Mouse (Mus musculus): ENCODE measurements around the gene Nanp. TPM values are rescaled to one million over a fixed set of nuclear protein-coding genes. Genes with fewer than 3 reads are reported as not detected.
A peak's percentile ranks its signal among the peaks of the same experiment; 100 is the strongest.

The Nanp gene
- 49.4 and 51.4 TPM in 2 replicates for polyA plus RNA-seq (2015; fragmentation: Nextera tagmentation; extraction: Ambion mirVana)

DNA sequence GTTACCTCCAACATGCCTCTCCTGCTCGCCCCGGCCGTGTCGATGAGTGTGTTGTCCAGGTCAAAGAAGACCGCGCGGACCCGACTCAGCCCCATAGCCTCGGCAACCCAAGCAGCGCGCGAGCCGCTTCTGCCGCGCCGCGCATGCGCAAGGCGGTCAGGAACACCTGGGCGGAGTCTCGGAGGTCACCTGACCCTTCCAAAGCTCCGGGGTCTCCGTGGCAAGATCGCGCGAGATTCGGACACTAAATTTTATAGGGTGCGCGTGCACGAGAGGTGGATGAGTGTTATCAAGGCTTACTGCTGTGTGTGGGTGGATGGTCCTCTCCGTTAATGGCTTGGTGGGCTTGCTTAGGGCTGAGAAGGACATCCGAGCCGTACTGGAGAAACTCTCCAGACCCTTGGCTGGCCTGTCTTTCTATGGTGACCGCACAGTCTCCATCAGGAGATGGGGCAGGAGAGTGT, at the start of gene Nanp, which contains the start of gene Ninl:
TSS of gene Nanp (minus strand) at position 167 of the 464 bp plus-strand sequence.
TSS of gene Ninl (minus strand) at position 151 of the 464 bp plus-strand sequence.
- Histone ChIP-seq H3K36me3 (peaks cover 4% of the 10 kb centered on the region; the same call in 1 of the 2 replicates), H3K27ac (peak within 1 kb of the TSS; percentile 81), H3K4me3 (peak within 1 kb of the TSS; percentile 93), H3K9me3 (no peaks in the 10 kb centered on the region), H3K9ac (peak within 1 kb of the TSS; percentile 99), H3K27me3 (no peaks in the 10 kb centered on the region), H3K4me1 (peaks cover 13% of the 10 kb centered on the region), H3K4me2 (replicated peaks) (peak within 1 kb of the TSS; percentile 76)
- peak; percentile 98 for ATAC-seq (ENCODE audit: low FRiP score, low read depth)
- WGBS: 2% methylated on average over 33 of the region's 34 CpGs

DNA sequence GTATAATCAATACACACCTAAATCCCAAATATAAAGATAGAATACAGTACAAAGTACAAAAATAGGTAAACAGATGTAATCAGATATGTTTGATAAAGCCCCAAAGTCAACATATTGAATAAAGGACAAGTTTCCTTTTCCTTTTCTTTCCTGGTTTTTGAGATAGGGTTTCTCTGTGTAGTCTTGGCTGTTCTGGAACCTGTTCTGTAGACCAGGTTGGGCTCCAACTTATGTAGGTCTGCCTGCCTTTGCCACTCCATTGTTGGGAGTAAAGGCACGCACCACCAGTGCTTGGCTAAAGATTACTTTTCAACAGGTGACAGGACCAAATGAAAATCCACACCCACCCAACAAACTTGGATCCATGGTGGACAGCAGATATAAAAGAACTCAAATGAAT, 17.4 kb upstream of the Nanp start:
- Histone ChIP-seq H3K9ac (no peak overlapping the region), H3K36me3 (no peaks in the 10 kb centered on the region), H3K27me3 (no peaks in the 10 kb centered on the region), H3K4me1 (no peaks in the 10 kb centered on the region), H3K9me3 (0 out of 2 replicates have a peak, but pooled peaks cover 3% of the 10 kb centered on the region), H3K27ac (no peak overlapping the region), H3K4me3 (no peak overlapping the region), H3K4me2 (replicated peaks) (no peak overlapping the region)
- WGBS: 65% methylated on average over 1 of the region's 1 CpGs
- no peak for ATAC-seq (ENCODE audit: low FRiP score, low read depth)

DNA sequence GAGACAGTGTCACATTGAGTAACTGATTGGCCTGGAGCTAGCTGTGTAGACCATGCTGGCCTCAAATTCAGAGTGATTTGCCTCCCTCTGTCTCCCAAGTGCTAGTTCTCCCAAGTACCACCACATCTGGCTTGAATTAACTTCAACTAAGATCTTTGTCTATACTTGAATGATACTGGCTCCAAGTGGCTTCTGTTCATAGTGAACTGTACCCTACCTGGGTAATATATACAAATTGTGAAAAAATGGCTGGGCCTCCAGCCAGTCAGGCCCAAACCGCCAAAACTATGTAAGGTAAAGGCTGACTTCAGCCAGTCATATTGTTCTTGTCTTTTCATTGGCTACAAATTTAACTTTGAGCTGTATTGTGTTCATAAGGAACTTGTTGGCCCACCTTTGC, 1.2 kb upstream of the Nanp start:
- peaks cover 13% of the 10 kb centered on the region for H3K4me1 ChIP-seq
- ATAC-seq (ENCODE audit: low FRiP score, low read depth): no peak
- no peaks in the 10 kb centered on the region for H3K36me3 ChIP-seq
- H3K4me3 ChIP-seq: no peak overlapping the region
- no peaks in the 10 kb centered on the region for H3K27me3 ChIP-seq
- no peak overlapping the region for H3K4me2 ChIP-seq (replicated peaks)
- no peak overlapping the region for H3K9ac ChIP-seq
- no peak overlapping the region for H3K27ac ChIP-seq
- WGBS: 84% methylated on average over 1 of the region's 1 CpGs
- no peaks in the 10 kb centered on the region for H3K9me3 ChIP-seq

- no peaks in the 10 kb centered on the region for H3K9me3 ChIP-seq
- no peaks in the 10 kb centered on the region for H3K27me3 ChIP-seq
- H3K4me2 ChIP-seq (replicated peaks): peak overlapping the region; percentile 76
- H3K4me3 ChIP-seq: peak overlapping the region; percentile 93
- peak overlapping the region; percentile 99 for H3K9ac ChIP-seq
- WGBS: 50% methylated on average over 8 of the region's 8 CpGs
- H3K27ac ChIP-seq: peak overlapping the region; percentile 55; the same call in 1 of the 2 replicates
- ATAC-seq (ENCODE audit: low FRiP score, low read depth): no peak
- peaks cover 13% of the 10 kb centered on the region for H3K4me1 ChIP-seq
- H3K36me3 ChIP-seq: no peaks in the 10 kb centered on the region; the same call in 1 of the 2 replicates
Measured at GRCm38 (mm10) chr2:151039726-151040125, 528 bp upstream of the Nanp start.

GRCm38 (mm10) chr2:151038811-151039222, 381 bp downstream of the Nanp start:
- Histone ChIP-seq H3K4me3 (peak overlapping the region; percentile 93), H3K9me3 (no peaks in the 10 kb centered on the region), H3K27ac (peak overlapping the region; percentile 81), H3K36me3 (peaks cover 6% of the 10 kb centered on the region; the same call in 1 of the 2 replicates), H3K27me3 (no peaks in the 10 kb centered on the region), H3K4me1 (peaks cover 13% of the 10 kb centered on the region), H3K9ac (peak overlapping the region; percentile 99), H3K4me2 (replicated peaks) (peak overlapping the region; percentile 76)
- ATAC-seq (ENCODE audit: low FRiP score, low read depth): no peak
- WGBS: under 1% methylated on average over 30 of the region's 30 CpGs

DNA sequence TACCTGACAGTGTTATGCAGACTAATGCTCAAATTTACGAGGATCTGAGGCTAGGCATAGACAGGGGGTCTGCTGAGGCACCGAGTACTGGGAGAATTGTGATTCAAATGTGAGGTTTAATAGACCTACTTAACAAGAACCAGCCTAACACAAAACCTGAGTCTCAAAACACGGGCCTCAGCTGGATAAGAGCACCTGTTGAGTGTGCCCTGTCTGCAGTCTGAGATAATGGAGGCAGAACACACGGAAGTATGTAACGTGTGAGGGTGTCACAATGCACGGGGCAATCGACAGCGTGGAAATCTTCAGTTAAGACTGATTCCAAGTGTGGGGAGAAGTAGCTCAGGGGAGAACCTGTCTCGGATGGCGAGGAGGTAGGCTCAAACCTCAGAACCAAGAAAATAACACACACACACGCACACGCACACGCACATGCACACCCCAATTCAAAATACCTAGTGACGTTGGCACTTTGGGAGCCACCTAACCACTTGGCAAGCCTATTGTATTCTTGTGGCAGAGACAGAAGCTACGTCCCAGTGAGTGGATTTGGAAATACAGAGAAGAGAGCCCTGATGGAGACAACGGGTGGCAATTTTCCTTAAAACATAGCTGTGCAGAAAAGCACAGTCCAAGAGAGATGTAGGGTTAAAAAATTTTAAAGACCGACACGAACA, 1.2 kb downstream of the Nanp start:
- Histone ChIP-seq H3K4me3 (peak overlapping the region; percentile 93), H3K4me1 (peaks cover 13% of the 10 kb centered on the region), H3K36me3 (peaks cover 9% of the 10 kb centered on the region; the same call in 1 of the 2 replicates), H3K4me2 (replicated peaks) (peak overlapping the region; percentile 76), H3K9me3 (no peaks in the 10 kb centered on the region), H3K9ac (peak overlapping the region; percentile 99), H3K27ac (no peak overlapping the region), H3K27me3 (no peaks in the 10 kb centered on the region)
- 60% methylated on average over 18 of the region's 18 CpGs for WGBS
- no peak for ATAC-seq (ENCODE audit: low FRiP score, low read depth)

GRCm38 (mm10) chr2:151037292-151037691, 1.9 kb downstream of the Nanp start:
- ATAC-seq (ENCODE audit: low FRiP score, low read depth): no peak
- Histone ChIP-seq H3K9me3 (no peaks in the 10 kb centered on the region), H3K36me3 (peaks cover 13% of the 10 kb centered on the region; the same call in 1 of the 2 replicates), H3K27me3 (no peaks in the 10 kb centered on the region), H3K4me2 (replicated peaks) (peak overlapping the region; percentile 76), H3K9ac (peak overlapping the region; percentile 99; the same call in 1 of the 2 replicates), H3K4me3 (no peak overlapping the region), H3K27ac (no peak overlapping the region), H3K4me1 (peaks cover 13% of the 10 kb centered on the region)
- WGBS: 90% methylated on average over 1 of the region's 1 CpGs

DNA sequence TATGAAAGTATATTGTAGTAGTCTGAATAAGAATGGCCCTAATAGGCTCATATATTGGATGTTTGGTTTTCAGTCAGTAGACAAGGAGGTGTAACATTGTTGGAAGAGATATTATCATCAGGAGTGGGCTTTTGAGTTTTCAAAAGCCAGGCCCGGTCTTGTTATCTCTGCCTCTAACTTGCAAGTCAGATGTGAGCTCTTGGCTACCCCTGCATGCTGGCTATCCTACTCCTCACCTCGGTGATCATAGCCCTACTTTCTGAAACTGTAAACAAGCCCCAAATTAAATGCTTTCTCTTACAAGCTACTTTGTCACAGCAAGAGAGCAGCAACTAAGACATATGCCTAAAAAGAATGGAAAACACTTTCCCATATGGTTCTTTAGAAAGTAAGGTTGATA, 2.5 kb downstream of the Nanp start:
- Histone ChIP-seq H3K4me1 (peaks cover 13% of the 10 kb centered on the region), H3K9me3 (no peaks in the 10 kb centered on the region), H3K4me3 (no peak overlapping the region), H3K4me2 (replicated peaks) (no peak overlapping the region), H3K27ac (no peak overlapping the region), H3K36me3 (peaks cover 13% of the 10 kb centered on the region; the same call in 1 of the 2 replicates), H3K27me3 (no peaks in the 10 kb centered on the region), H3K9ac (no peak overlapping the region)
- 97% methylated on average over 2 of the region's 2 CpGs for WGBS
- ATAC-seq (ENCODE audit: low FRiP score, low read depth): no peak

DNA sequence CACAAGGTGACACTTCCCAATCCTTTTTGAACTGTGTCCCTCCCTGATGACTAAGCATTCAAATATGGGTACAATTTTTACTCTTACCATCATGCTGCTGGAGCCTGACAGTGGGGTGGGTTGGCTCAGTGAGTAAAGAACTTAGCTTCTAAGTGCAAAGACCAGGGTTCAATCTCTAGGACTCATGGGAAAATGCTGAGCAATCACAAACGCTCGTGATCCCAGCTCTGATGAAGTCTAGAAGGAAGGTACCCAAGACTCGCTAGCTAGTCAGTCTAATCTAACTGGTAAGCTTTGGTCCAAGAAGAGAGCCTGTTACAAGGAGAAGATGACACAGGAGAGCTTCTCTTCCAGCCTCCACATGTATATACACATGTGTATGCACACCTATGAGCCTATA, 4.8 kb downstream of the Nanp start:
- ATAC-seq (ENCODE audit: low FRiP score, low read depth): no peak
- Histone ChIP-seq H3K4me3 (no peak overlapping the region), H3K27me3 (no peaks in the 10 kb centered on the region), H3K9ac (no peak overlapping the region), H3K4me2 (replicated peaks) (no peak overlapping the region), H3K27ac (no peak overlapping the region), H3K36me3 (peaks cover 14% of the 10 kb centered on the region; the same call in 1 of the 2 replicates), H3K9me3 (no peaks in the 10 kb centered on the region), H3K4me1 (peaks cover 10% of the 10 kb centered on the region)
- 93% methylated on average over 3 of the region's 3 CpGs for WGBS

DNA sequence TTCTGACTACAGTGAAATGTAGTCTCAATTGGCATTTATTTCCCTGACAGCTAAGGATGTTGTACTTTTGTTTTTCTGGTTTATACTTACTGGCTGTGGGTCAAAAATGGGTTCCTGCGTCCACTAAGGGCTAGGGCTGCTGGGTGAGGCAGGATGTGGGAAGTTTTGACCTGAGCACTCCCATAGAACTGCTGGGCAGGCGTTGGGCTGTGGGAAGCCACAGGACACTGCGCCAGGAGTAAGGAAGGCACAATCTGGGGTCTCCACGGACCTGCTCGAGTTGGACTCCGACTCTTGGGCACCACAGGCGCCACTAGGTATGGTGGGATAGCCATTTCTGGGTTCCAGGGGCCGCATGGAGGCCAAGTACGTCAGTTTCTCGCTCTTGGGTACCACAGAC, 18.0 kb downstream of the Nanp start:
- Histone ChIP-seq H3K36me3 (peaks cover 19% of the 10 kb centered on the region), H3K4me2 (replicated peaks) (no peak overlapping the region), H3K27ac (no peak overlapping the region), H3K4me1 (no peaks in the 10 kb centered on the region), H3K27me3 (no peaks in the 10 kb centered on the region), H3K9me3 (no peaks in the 10 kb centered on the region), H3K4me3 (no peak overlapping the region), H3K9ac (no peak overlapping the region)
- ATAC-seq (ENCODE audit: low FRiP score, low read depth): no peak
- 86% methylated on average over 10 of the region's 10 CpGs for WGBS

DNA sequence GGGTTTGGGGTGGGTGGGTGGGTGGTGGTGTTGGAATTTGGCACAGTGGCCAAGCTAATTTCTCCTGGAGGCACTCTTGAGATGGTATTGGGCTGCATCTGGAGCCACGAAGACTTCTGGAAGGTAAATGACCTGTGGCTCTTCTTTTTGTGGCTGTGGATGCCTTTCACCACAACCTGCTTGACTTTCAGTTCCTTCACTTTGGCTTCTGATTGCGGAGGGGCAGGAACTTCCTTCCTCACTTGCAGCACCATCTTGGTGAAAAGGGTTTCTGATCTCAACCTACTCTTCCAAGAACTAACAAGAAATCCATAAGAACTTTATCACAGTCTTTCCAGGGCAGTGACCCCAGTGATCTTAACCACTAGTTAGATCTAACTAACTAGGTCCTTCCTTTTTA, 23.9 kb downstream of the Nanp start:
- Histone ChIP-seq H3K9ac (no peak overlapping the region), H3K36me3 (no peaks in the 10 kb centered on the region), H3K4me3 (no peak overlapping the region), H3K4me2 (replicated peaks) (no peak overlapping the region), H3K27me3 (no peaks in the 10 kb centered on the region), H3K27ac (no peak overlapping the region), H3K4me1 (no peaks in the 10 kb centered on the region), H3K9me3 (no peaks in the 10 kb centered on the region)
- WGBS: 72% methylated on average over 2 of the region's 2 CpGs
- no peak for ATAC-seq (ENCODE audit: low FRiP score, low read depth)

GRCm38 (mm10) chr2:151011273-151011672, 27.9 kb downstream of the Nanp start:
- Histone ChIP-seq H3K27ac (no peak overlapping the region), H3K9ac (no peak overlapping the region), H3K4me3 (no peak overlapping the region), H3K27me3 (no peaks in the 10 kb centered on the region), H3K4me2 (replicated peaks) (no peak overlapping the region), H3K9me3 (no peaks in the 10 kb centered on the region), H3K36me3 (no peaks in the 10 kb centered on the region), H3K4me1 (peaks cover 20% of the 10 kb centered on the region; the same call in 1 of the 2 replicates)
- WGBS: 80% methylated on average over 1 of the region's 1 CpGs
- no peak for ATAC-seq (ENCODE audit: low FRiP score, low read depth)

Data from limb, embryonic 13.5 days (tissue).